ENCODE assay signal across 20 mouse cellular contexts in the genomic region with DNA sequence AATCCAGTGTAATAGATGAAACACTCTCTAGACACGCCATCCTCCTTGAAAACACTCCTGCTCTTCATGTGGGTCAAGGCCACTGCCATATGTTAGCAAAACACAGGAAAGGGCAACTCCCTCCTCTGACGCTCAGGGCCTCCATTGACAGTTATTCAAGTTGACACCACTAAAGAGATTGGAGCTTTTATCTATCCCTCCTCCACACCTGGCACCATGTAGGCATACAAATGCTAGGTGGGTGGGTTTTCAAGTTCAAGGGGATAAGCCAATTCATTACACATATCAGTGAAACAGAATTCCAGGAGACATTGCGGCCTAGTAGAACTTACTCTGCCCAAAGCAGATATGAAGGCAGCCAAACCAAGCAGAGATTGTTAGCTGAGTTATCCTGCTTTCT.
DNase-seq lines count a peak whose midpoint lies in the region; ATAC-seq lines count a peak whose summit lies in the region.
"Had no signal": no experiment of that assay in that cellular context is flagged by ENCODE, and none has a peak within 500 bp of the region (broad histone marks: within the 10 kb centered on the region; RNA-seq: fewer than 3 reads in every experiment).

No protein-coding gene starts in this region.

- no peak overlapping the region for H3K9ac ChIP-seq in kidney, embryonic 14.5 days (ENCODE audit: low read depth, low read length)
- no peak overlapping the region for H3K9ac ChIP-seq in forebrain, embryonic 15.5 days (replicated peaks)
- H3K9ac ChIP-seq: embryonic facial prominence, embryonic 13.5 days; forebrain, embryonic 12.5 days; forebrain, postnatal 0 days; heart, embryonic 13.5 days; hindbrain, embryonic 12.5 days had no signal

- H3K9me3 ChIP-seq in kidney, embryonic 14.5 days (ENCODE audit: control insufficient read depth, low read length), result no peaks in the 10 kb centered on the region
- H3K9me3 ChIP-seq in forebrain, embryonic 15.5 days, result no peaks in the 10 kb centered on the region
- H3K9me3 ChIP-seq: embryonic facial prominence, embryonic 13.5 days; forebrain, embryonic 12.5 days; heart, embryonic 13.5 days; hindbrain, embryonic 12.5 days had no signal

- H3K36me3 ChIP-seq in kidney, embryonic 14.5 days (ENCODE audit: control insufficient read depth, insufficient read depth, low read length), result no peaks in the 10 kb centered on the region
- no peaks in the 10 kb centered on the region for H3K36me3 ChIP-seq in forebrain, embryonic 15.5 days
- H3K36me3 ChIP-seq: embryonic facial prominence, embryonic 13.5 days; forebrain, embryonic 12.5 days; heart, embryonic 13.5 days; hindbrain, embryonic 12.5 days had no signal

- no peaks in the 10 kb centered on the region for H3K4me1 ChIP-seq in kidney, embryonic 14.5 days (ENCODE audit: control insufficient read depth, insufficient read depth, low read length)
- no peaks in the 10 kb centered on the region for H3K4me1 ChIP-seq in forebrain, embryonic 15.5 days
- H3K4me1 ChIP-seq: forebrain, embryonic 12.5 days; hindbrain, embryonic 12.5 days had no signal

- 0 out of 2 replicates have a peak overlapping the region, but pooled peaks have one; percentile 30 for H3K27ac ChIP-seq in kidney, embryonic 14.5 days (ENCODE audit: low read depth, low read length)
- H3K27ac ChIP-seq in forebrain, embryonic 15.5 days (replicated peaks), result no peak overlapping the region
- H3K27ac ChIP-seq: embryonic facial prominence, embryonic 13.5 days; forebrain, embryonic 12.5 days; hindbrain, embryonic 12.5 days had no signal

- H3K4me3 ChIP-seq in kidney, embryonic 14.5 days (ENCODE audit: low read length), result no peak overlapping the region
- no peak overlapping the region for H3K4me3 ChIP-seq in forebrain, embryonic 15.5 days
- H3K4me3 ChIP-seq: embryonic facial prominence, embryonic 13.5 days; forebrain, embryonic 12.5 days; heart, embryonic 13.5 days; hindbrain, embryonic 12.5 days had no signal

- no peaks in the 10 kb centered on the region for H3K27me3 ChIP-seq in kidney, embryonic 14.5 days (ENCODE audit: control insufficient read depth, insufficient read depth, low read length)
- no peaks in the 10 kb centered on the region for H3K27me3 ChIP-seq in forebrain, embryonic 15.5 days
- H3K27me3 ChIP-seq: embryonic facial prominence, embryonic 13.5 days; forebrain, embryonic 12.5 days; heart, embryonic 13.5 days; hindbrain, embryonic 12.5 days had no signal

- WGBS in kidney, embryonic 14.5 days, result 50% methylated on average over 3 of the region's 3 CpGs
- WGBS in forebrain, embryonic 15.5 days, result 92% methylated on average over 3 of the region's 3 CpGs

- no peak overlapping the region for H3K4me2 ChIP-seq in kidney, embryonic 14.5 days (replicated peaks; ENCODE audit: low read depth, low read length)
- H3K4me2 ChIP-seq in forebrain, embryonic 15.5 days (replicated peaks), result no peak overlapping the region
- H3K4me2 ChIP-seq: embryonic facial prominence, embryonic 13.5 days; forebrain, embryonic 12.5 days; heart, embryonic 13.5 days; hindbrain, embryonic 12.5 days had no signal

- no peak for DNase-seq in kidney, postnatal 36 days
- peak; percentile 40 to 67 for DNase-seq in layer of hippocampus, adult 18-20 months (ENCODE audit: low spot score in 2 of 2)
- DNase-seq in layer of hippocampus, postnatal 10 days (ENCODE audit: low spot score in 2 of 2), result no peak
- peak; percentile 9 for DNase-seq in brain, adult 2 months (ENCODE audit: low read depth, low spot score)
- peak; percentile 70 for DNase-seq in layer of hippocampus, adult 9-11 months
- DNase-seq in cerebellum, adult 9-11 months, result no peak
- DNase-seq: adrenal gland, postnatal 10 days; cerebellum, adult 11-12 months; cerebellum, adult 9-10 months; cerebellum, postnatal 36 days; forebrain, postnatal 0 days; gastrocnemius, postnatal 14 days; heart, postnatal 4 days had no signal

- ATAC-seq in kidney, embryonic 14.5 days (ENCODE audit: low FRiP score, low TSS enrichment), result no peak
- no peak for ATAC-seq in forebrain, embryonic 15.5 days (replicated peaks)
- ATAC-seq: forebrain, postnatal 0 days; hindbrain, embryonic 16.5 days had no signal

Comparison
In these comparisons a context has a peak if more than half of its experiments do, and no peak if none do; other contexts are left out.
1. DNase-seq: peak in layer of hippocampus, adult 18-20 months (2 of 2), brain, adult 2 months (single experiment) and layer of hippocampus, adult 9-11 months (single experiment); none in kidney, postnatal 36 days (0 of 2), layer of hippocampus, postnatal 10 days (0 of 2) and cerebellum, adult 9-11 months (single experiment).